Mouse (Mus musculus) small intestine, adult 10 weeks (tissue): ENCODE results near the gene Spin1. TPM values are rescaled to one million over a fixed set of nuclear protein-coding genes. Genes with fewer than 3 reads are reported as not detected.

ENCODE experiments used
- polyA plus RNA-seq: library from polyadenylated mRNA; stranded (reverse); fragments of 350-450 nt; fragmentation: Illumina TruSeq; extraction: RNeasy Lipid Tissue Mini Kit (QIAGEN cat#74804); gene quantifications from one replicate; pipeline ENCODE4 v1.2.3, GENCODE M21; 2014; ENCODE audit warnings: low replicate concordance

The Spin1 gene
- polyA plus RNA-seq, result 57.6 TPM

DNA sequence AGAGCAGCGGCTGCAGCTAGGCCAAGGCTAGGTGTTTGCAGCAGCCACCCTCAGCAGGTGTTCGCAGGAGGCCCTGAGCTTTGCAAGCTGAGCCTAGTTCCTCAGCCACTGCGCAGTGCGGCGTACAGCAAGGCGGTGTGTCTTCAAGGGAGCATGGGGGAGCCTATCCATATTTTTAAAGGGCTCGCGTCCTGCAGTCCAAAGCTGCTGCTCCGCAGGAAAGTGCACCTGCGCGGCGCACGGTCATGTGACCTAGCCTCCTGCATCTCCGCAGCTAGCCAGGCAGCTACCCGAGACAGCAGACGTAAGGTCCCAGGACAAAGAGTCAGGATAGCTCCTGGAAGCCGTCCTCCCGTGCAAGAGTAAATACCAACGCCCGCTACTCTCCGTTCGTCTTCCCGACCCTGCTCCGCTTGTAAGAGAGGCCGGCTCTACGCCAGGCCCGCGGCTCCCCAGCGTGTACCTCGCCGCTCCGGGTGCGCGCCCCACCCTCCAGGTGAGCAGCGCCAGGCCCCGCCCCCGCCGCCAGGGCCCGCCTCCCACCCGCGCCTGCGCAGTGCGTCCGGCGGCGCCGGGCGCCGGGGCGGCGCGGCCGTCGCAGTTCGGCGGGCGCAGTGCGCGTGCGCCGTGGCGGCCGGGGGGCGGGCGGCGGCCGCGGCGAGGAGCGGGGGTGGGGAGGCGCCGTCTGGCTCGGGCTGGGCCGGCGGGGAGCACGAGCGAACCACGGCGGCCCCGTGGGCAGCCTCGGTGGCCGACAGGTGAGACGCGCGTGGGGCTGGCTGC, at the start of gene Spin1:
Spin1 (plus strand) TSS at position 648 of the 783 bp plus-strand sequence.

DNA sequence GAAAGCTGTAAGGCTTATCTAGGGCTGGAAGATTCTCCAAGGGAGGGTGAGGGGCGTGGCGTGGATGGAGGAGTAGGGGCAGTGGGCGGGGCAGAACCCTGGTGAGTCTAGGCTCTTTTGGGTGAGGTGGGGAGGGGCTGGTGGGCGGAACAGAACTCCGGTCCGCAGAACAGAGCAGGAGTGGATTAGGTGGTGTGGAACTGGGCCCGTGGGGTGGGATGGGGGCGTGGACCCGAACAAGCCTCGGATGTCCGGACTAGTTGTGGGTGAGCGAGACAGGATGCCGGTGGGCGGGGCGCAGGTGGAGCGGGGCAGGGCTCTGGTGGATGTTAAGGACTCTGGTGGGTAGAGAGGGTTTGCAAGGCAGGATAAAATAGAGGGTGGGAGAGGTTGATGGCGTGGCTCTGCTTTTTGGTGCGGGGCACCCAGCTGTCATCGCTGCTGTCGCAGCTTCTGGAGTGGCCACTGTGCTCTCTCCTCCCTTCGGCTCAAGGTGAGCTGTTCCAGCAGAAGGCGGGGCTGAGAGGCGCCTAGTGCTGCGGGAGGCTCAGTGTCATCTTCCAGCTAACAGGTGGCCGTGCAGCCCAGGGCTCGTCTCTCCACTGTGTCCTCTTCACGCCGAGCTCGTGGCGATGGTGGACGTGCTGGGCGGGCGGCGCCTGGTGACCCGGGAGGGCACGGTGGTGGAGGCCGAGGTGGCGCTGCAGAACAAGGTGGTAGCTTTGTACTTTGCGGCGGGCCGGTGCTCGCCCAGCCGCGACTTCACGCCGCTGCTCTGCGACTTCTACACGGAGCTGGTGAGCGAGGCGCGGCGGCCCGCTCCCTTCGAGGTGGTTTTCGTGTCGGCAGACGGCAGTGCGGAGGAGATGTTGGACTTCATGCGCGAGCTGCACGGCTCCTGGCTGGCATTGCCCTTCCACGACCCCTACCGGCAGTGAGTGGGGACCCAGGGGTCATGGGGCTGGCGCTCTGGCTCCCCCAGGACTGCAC, 70.3 kb downstream of the Spin1 start, which contains the start of gene Nxnl2:
Nxnl2 (plus strand) TSS at position 332 of the 990 bp plus-strand sequence.

Other genes starting within 250 kb of the Spin1 start
- gene Nxnl2, start 70.1 kb downstream of the Spin1 start, polyA plus RNA-seq, result 0.59 TPM